Mouse (Mus musculus) kidney, adult 2 months (tissue): ENCODE data around the gene Ogn.

Source experiments
- CTCF ChIP-seq: fragments of 200-500 bp; conservative IDR thresholded peaks from 2 replicates; pipeline ENCODE4 v1.5.1; 2011; ENCODE audit warnings: low read depth, mild to moderate bottlenecking, control low read depth, low read length, moderate library complexity, mixed read lengths; ENCODE audit not compliant: insufficient read depth, insufficient read length
- POLR2A ChIP-seq: fragments of 200-500 bp; IDR thresholded peaks from one replicate; pipeline ENCODE4 v1.6.1; 2011; ENCODE audit warnings: low read depth, low read length, control low read depth

- no peak for TF ChIP-seq POLR2A
- no peak for TF ChIP-seq CTCF
Observed at GRCm38 (mm10) chr13:49583859-49584258, 24.0 kb upstream of the Ogn start.
